Mouse (Mus musculus) forebrain, embryonic 12.5 days (tissue): ENCODE results near the gene Yod1. TPM values are rescaled to one million over a fixed set of nuclear protein-coding genes. Genes with fewer than 3 reads are reported as not detected.

Experiments used
- ATAC-seq: fragments of 200-750 bp; cut with Nextera tagmentation; 2 replicates; pipeline ENCODE4 v1.8.0; 2017; ENCODE audit warnings: moderate TSS enrichment; ENCODE audit not compliant: low FRiP score
- H3K27ac ChIP-seq: fragments of 300-500 bp; sonication (generic); 2 replicates; pipeline ENCODE4 v1.5.1; 2016; ENCODE audit warnings: mild to moderate bottlenecking
- H3K27me3 ChIP-seq: fragments of 300-500 bp; sonication (generic); 2 replicates; pipeline ENCODE4 v1.6.1; 2016; ENCODE audit warnings: mild to moderate bottlenecking
- H3K36me3 ChIP-seq: fragments of 300-500 bp; sonication (generic); replicated peaks from 2 replicates; pipeline ENCODE4 v1.6.1; 2016; ENCODE audit warnings: mild to moderate bottlenecking
- H3K4me1 ChIP-seq: fragments of 300-500 bp; sonication (generic); 2 replicates; pipeline ENCODE4 v1.6.1; 2016
- H3K4me2 ChIP-seq: fragments of 300-500 bp; sonication (generic); 2 replicates; pipeline ENCODE4 v1.6.1; 2016; ENCODE audit warnings: mild to moderate bottlenecking, moderate library complexity
- H3K4me3 ChIP-seq: fragments of 300-500 bp; sonication (generic); replicated peaks from 2 replicates; pipeline ENCODE4 v1.5.1; 2016; ENCODE audit warnings: mild to moderate bottlenecking
- H3K9ac ChIP-seq: fragments of 300-500 bp; sonication (generic); 2 replicates; pipeline ENCODE4 v1.6.1; 2016; ENCODE audit warnings: mild to moderate bottlenecking
- H3K9me3 ChIP-seq: fragments of 300-500 bp; sonication (generic); 2 replicates; pipeline ENCODE4 v1.6.1; 2016
- WGBS: fragments of 180-500 bp; shearing (Covaris S2); methylation state at CpG from one replicate; pipeline ENCODE4 v1.1.7; 2016; 5-methylcytosine and 5-hydroxymethylcytosine counted together
- polyA plus RNA-seq: library from polyadenylated mRNA; unstranded; fragments of >200 nt; fragmentation: Nextera tagmentation; extraction: Ambion mirVana; gene quantifications from 2 replicates; pipeline ENCODE4 v1.2.1, GENCODE M21; 2016

Yod1 gene
- polyA plus RNA-seq, 1 experiment from 2014 or later = 18.9 TPM

- Histone ChIP-seq H3K4me3 (peak within 1 kb of the TSS; percentile 87), H3K9ac (peak within 1 kb of the TSS; percentile 95), H3K4me2 (peak within 1 kb of the TSS; percentile 98), H3K36me3 (peaks cover 6% of the 10 kb centered on the region; the same call in 1 of the 2 replicates), H3K27ac (peak within 1 kb of the TSS; percentile 81), H3K27me3 (no peaks in the 10 kb centered on the region), H3K9me3 (no peaks in the 10 kb centered on the region), H3K4me1 (peaks cover 25% of the 10 kb centered on the region)
- ATAC-seq = peak; percentile 92
- WGBS = under 1% methylated on average over 38 of the region's 38 CpGs
These were observed 1.4 kb upstream of the Yod1 start, which contains the start of gene Gm29427 for GRCm38 (mm10) chr1:130715561-130716217. TSS of gene Gm29427 (minus strand) at chr1:130715799.

GRCm38 (mm10) chr1:130716218-130716512, 962 bp upstream of the Yod1 start:
- Histone ChIP-seq H3K36me3 (peaks cover 6% of the 10 kb centered on the region; the same call in 1 of the 2 replicates), H3K9me3 (no peaks in the 10 kb centered on the region), H3K4me2 (peak overlapping the region; percentile 98), H3K9ac (peak overlapping the region; percentile 95), H3K27ac (peak overlapping the region; percentile 47), H3K27me3 (no peaks in the 10 kb centered on the region), H3K4me3 (peak overlapping the region; percentile 87), H3K4me1 (peaks cover 25% of the 10 kb centered on the region)
- WGBS = 0% methylated on average over 3 of the region's 3 CpGs
- peak; percentile 18 for ATAC-seq

- ATAC-seq = peak; percentile 7; the same call in 1 of the 2 replicates
- Histone ChIP-seq H3K4me2 (peak overlapping the region; percentile 98), H3K9ac (peak overlapping the region; percentile 95), H3K4me3 (peak overlapping the region; percentile 87), H3K9me3 (no peaks in the 10 kb centered on the region), H3K4me1 (peaks cover 25% of the 10 kb centered on the region), H3K36me3 (peaks cover 6% of the 10 kb centered on the region; the same call in 1 of the 2 replicates), H3K27ac (peak overlapping the region; percentile 81), H3K27me3 (no peaks in the 10 kb centered on the region)
- under 1% methylated on average over 42 of the region's 42 CpGs for WGBS
These were observed 425 bp upstream of the Yod1 start for GRCm38 (mm10) chr1:130716513-130717290.

GRCm38 (mm10) chr1:130724206-130724605, 7.1 kb downstream of the Yod1 start:
- no peak overlapping the region for H3K9ac ChIP-seq
- H3K4me2 ChIP-seq = no peak overlapping the region
- ATAC-seq = no peak
- H3K27ac ChIP-seq = no peak overlapping the region
- peaks cover 4% of the 10 kb centered on the region for H3K4me1 ChIP-seq
- no peaks in the 10 kb centered on the region for H3K27me3 ChIP-seq
- H3K4me3 ChIP-seq = no peak overlapping the region
- no peaks in the 10 kb centered on the region for H3K9me3 ChIP-seq
- peaks cover 3% of the 10 kb centered on the region; the same call in 1 of the 2 replicates for H3K36me3 ChIP-seq
- 89% methylated on average over 5 of the region's 5 CpGs for WGBS

GRCm38 (mm10) chr1:130726396-130726795, 9.3 kb downstream of the Yod1 start:
- no peak for ATAC-seq
- Histone ChIP-seq H3K4me3 (no peak overlapping the region), H3K4me2 (no peak overlapping the region), H3K9ac (no peak overlapping the region), H3K9me3 (no peaks in the 10 kb centered on the region), H3K27me3 (no peaks in the 10 kb centered on the region), H3K27ac (no peak overlapping the region), H3K4me1 (peaks cover under 1% of the 10 kb centered on the region; the same call in 1 of the 2 replicates), H3K36me3 (no peaks in the 10 kb centered on the region; the same call in 1 of the 2 replicates)
- 77% methylated on average over 2 of the region's 2 CpGs for WGBS

GRCm38 (mm10) chr1:130728070-130728469, 10.9 kb downstream of the Yod1 start:
- no peaks in the 10 kb centered on the region for H3K9me3 ChIP-seq
- ATAC-seq = no peak
- peaks cover 7% of the 10 kb centered on the region for H3K4me1 ChIP-seq
- 90% methylated on average over 1 of the region's 1 CpGs for WGBS
- H3K27ac ChIP-seq = no peak overlapping the region
- no peak overlapping the region for H3K9ac ChIP-seq
- H3K4me2 ChIP-seq = no peak overlapping the region
- no peaks in the 10 kb centered on the region; the same call in 1 of the 2 replicates for H3K36me3 ChIP-seq
- no peaks in the 10 kb centered on the region for H3K27me3 ChIP-seq
- H3K4me3 ChIP-seq = no peak overlapping the region

GRCm38 (mm10) chr1:130728708-130729107, 11.6 kb downstream of the Yod1 start:
- ATAC-seq = no peak
- Histone ChIP-seq H3K4me2 (no peak overlapping the region), H3K36me3 (no peaks in the 10 kb centered on the region), H3K4me1 (peaks cover 7% of the 10 kb centered on the region), H3K4me3 (no peak overlapping the region), H3K27me3 (no peaks in the 10 kb centered on the region), H3K27ac (no peak overlapping the region), H3K9ac (no peak overlapping the region), H3K9me3 (no peaks in the 10 kb centered on the region)
- 93% methylated on average over 3 of the region's 3 CpGs for WGBS

- ATAC-seq = no peak
- no peaks in the 10 kb centered on the region for H3K9me3 ChIP-seq
- H3K27me3 ChIP-seq = no peaks in the 10 kb centered on the region
- H3K4me3 ChIP-seq = no peak within 1 kb of the TSS
- 85% methylated on average over 2 of the region's 2 CpGs for WGBS
- no peaks in the 10 kb centered on the region for H3K36me3 ChIP-seq
- H3K4me1 ChIP-seq = peaks cover 7% of the 10 kb centered on the region
- H3K4me2 ChIP-seq = no peak within 1 kb of the TSS
- H3K9ac ChIP-seq = no peak within 1 kb of the TSS
- H3K27ac ChIP-seq = no peak within 1 kb of the TSS
These were observed 12.0 kb downstream of the Yod1 start, which contains the start of gene Pfkfb2 for GRCm38 (mm10) chr1:130729153-130729552. TSS of gene Pfkfb2 (minus strand) at chr1:130729253.

- Histone ChIP-seq H3K27ac (no peak within 1 kb of the TSS), H3K36me3 (no peaks in the 10 kb centered on the region), H3K4me3 (no peak within 1 kb of the TSS), H3K4me2 (peak within 1 kb of the TSS; percentile 31), H3K9ac (no peak within 1 kb of the TSS), H3K9me3 (no peaks in the 10 kb centered on the region), H3K4me1 (peaks cover 9% of the 10 kb centered on the region), H3K27me3 (no peaks in the 10 kb centered on the region)
- WGBS = 5% methylated on average over 10 of the region's 10 CpGs
- peak; percentile 53; the same call in 1 of the 2 replicates for ATAC-seq
These were observed 14.7 kb downstream of the Yod1 start, which contains the start of gene AA986860 for GRCm38 (mm10) chr1:130731741-130732337. TSS of gene AA986860 (plus strand) at chr1:130731976.

GRCm38 (mm10) chr1:130732706-130733658, 15.9 kb downstream of the Yod1 start:
- no peak overlapping the region for H3K4me3 ChIP-seq
- no peaks in the 10 kb centered on the region for H3K27me3 ChIP-seq
- no peak overlapping the region for H3K4me2 ChIP-seq
- H3K9me3 ChIP-seq = no peaks in the 10 kb centered on the region
- no peak overlapping the region for H3K9ac ChIP-seq
- 91% methylated on average over 13 of the region's 13 CpGs for WGBS
- no peaks in the 10 kb centered on the region for H3K36me3 ChIP-seq
- H3K27ac ChIP-seq = no peak overlapping the region
- ATAC-seq = no peak
- peaks cover 9% of the 10 kb centered on the region for H3K4me1 ChIP-seq

- H3K4me1 ChIP-seq = peaks cover 9% of the 10 kb centered on the region
- H3K9ac ChIP-seq = no peak overlapping the region
- WGBS = 91% methylated on average over 4 of the region's 4 CpGs
- no peaks in the 10 kb centered on the region for H3K27me3 ChIP-seq
- no peak overlapping the region for H3K4me2 ChIP-seq
- ATAC-seq = no peak
- H3K27ac ChIP-seq = no peak overlapping the region
- no peaks in the 10 kb centered on the region for H3K9me3 ChIP-seq
- H3K36me3 ChIP-seq = no peaks in the 10 kb centered on the region
- H3K4me3 ChIP-seq = no peak overlapping the region
These were observed 16.5 kb downstream of the Yod1 start for GRCm38 (mm10) chr1:130733671-130734070.
